Mouse (Mus musculus) kidney, postnatal 14 days (tissue): ENCODE data around the gene Drc1.
A peak's percentile ranks its signal among the peaks of the same experiment; 100 is the strongest.

ENCODE experiments used
- DNase-seq: peaks from one replicate; pipeline ENCODE4 v3.0.0; 2022; ENCODE audit warnings: mixed read lengths

Drc1 gene

DNA sequence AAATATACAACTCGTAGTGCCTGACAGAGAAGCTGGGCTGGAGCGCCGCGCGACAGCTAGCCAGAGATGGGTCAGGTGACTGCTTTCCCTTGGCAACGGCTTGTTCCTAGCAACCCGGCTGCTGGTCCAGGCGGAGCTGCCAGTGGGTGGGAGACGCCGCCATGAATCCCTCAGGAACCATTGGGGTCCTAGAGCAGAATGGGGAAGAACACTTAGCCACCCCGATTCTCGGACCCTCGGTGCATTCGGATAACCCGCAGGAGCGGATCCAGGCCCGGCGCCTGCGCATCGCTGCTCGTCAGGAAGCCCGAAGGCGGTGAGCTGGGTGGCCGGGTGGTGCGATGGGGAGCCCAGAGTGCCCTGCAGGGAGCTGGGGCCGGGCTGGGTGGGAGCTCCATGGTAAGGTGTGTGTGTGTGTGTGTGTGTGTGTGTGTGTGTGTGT, at the start of gene Drc1:
TSS of gene Drc1 (plus strand) at position 98 of the 442 bp plus-strand sequence.
- DNase-seq, result peak; percentile 15

DNA sequence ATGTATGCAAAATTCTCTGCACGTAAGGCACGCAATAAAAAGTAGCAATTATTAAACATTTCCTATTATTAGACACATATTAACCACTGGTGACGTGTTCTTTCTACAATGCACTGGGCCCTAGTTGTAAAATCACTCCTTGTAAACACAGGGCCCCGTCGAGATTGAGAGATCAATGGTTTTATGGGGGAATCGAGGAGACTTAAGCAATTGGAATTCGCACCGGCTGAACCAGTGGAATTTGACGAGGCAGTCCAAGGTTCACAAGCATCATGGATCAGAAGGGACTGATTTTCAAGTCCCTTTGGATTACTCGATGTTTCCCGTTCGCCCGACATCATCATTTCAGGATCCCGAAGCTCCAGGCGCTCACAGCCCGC, 49.3 kb upstream of the Drc1 start:
- DNase-seq, result no peak

DNA sequence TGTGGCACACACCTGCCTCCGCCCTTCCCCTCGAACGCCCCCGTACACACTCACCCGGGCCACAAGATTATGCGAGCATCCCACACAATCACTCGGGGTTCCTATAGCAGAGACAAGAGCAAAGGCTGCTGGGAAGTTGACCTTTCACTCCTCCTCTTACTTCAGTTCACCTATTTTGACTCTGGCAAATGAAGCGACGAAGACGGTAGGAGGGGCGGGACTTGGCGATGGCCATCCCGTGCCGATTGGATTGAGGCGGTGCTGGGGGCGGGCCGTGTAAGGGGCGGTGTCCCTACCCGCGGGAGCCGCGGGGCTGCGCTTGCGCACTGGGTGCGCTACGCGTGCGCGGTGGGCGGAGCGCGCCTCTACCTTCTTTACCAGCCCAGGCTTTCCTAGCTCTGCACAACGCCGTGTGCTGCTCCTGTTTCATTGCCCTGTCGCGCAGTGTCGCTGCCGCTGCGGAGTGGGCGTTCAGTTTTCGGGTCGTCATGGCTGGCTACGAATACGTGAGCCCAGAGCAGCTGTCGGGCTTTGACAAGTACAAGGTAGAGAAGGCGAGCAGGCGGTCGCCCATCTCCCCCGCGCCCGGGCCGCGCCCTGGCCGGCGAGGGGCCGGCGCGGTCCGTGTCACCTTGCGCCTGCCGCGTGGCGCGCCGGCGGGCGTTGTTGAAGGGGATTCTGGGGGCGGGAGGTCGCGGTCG, 48.8 kb upstream of the Drc1 start, which contains the start of gene Selenoi:
TSS of gene Selenoi (plus strand) at position 311 of the 701 bp plus-strand sequence.
- peak; percentile 99 for DNase-seq

DNA sequence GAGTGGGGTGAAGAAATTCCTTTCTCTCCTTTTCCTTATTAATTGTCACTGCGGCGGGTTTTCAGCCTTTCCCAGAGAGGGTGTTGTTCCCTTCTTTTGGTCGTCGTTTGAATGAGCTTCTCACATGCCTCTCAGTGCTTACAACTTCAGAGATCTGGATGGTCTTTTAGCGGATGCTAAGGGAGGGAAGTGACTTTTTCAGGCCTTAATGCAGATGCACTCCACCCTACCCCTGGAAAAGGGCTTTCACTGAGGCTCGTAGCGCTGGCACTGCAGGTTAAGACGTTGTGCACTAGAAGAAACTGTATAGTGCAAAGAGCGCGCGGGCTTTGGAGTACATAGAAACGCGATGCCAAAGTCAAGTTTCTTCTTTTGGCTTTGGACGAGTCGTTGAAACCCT, 48.1 kb upstream of the Drc1 start:
- peak; percentile 21 for DNase-seq

DNA sequence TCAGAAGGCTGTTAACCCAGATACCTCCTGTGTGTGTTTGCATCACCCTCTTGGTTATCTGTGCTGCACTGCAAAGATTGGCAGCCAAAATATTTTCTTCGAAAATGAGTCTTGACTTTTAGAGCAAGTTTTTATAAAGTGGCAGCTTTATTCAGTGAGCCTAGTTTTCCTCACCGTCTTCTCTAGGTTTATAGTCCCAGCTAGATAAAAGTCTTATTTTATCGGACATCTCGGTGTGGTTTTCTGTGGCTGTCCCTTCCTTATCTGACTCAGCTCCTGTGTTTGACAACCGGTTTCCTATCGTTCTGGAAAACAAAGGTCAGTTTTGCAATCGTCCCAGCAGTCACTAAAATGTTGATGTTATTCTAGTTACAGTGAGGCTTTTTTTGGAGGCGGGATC, 47.2 kb upstream of the Drc1 start:
- DNase-seq, result no peak

DNA sequence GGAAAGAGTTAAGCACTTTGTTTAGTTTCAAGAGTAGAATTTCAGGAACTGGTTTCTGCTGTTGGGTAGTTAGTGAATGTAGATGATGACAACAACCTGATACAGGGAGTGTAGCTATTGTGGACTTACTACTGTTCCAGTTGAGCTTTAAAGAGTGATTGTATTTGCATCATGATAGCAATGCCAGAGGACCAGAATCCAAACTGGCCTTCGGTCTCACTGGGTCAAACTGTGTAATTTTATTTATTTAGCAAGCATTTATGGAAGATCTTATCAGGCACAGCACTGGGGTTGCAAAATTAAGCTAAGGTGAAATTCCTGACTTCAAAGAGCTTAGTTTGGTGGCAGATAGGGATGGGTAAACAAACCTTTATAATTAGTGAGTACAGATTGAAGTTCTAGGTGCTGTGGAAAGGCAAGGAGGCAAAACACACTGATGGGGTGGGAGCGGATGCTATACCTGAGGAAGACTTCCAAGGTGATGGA, 45.5 kb upstream of the Drc1 start:
- no peak for DNase-seq

DNA sequence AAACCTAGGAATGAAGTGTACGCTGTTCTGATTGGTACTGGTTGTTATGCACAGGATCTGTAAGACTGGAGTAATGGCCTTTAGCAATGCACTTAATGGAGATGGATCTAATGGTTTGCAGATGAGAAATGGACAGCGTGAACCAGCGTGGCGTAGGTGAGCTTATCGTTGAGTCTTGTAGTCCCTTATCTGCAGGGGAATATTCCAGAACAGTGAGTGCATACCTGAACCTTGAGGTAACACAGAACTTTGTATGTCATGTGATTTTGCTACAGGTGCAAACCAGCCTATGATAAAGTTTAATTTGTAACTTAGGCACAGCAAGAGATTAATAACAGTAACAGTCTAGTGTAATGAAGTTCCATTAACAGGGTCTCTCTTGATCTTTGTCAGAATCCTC, 42.7 kb upstream of the Drc1 start:
- no peak for DNase-seq

DNA sequence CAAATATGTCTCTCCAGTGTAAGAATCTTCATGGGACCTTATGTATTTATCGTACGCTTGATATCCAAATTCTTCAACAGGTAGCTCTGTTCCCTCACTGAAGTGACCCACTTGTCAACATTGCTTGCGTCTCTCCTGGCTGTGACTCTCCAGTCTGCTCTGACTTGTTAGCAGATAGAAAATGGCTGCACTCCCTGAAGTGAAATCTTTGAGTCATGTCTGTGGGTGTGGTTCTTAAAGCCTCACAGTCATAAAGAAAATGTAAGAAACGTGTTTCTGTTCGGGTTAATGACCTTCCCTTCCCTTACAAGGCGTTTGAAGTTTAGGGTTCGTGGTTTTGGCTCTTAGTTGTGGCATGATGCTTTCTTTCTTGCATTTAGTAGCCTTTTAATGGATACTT, 40.6 kb upstream of the Drc1 start:
- no peak for DNase-seq

DNA sequence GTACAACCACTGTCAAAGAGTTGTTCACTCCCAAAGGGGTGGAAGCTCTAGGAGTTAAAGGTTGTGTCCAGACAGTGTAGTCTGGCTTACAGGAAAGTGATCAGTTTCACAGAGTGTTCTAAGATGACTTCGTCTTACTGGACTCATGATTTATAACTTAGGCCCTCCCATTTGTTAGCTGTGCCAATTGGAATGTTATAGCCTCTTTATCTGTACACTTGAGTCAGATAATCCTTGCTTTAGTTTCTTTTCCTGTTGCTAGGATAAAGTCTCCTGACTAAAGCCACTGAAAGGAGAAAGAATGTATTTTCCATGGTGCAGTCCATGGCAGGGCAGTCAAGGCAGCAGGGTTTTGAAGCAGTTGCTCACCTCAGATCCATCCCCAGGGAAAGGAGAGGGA, 38.8 kb upstream of the Drc1 start:
- DNase-seq, result no peak

DNA sequence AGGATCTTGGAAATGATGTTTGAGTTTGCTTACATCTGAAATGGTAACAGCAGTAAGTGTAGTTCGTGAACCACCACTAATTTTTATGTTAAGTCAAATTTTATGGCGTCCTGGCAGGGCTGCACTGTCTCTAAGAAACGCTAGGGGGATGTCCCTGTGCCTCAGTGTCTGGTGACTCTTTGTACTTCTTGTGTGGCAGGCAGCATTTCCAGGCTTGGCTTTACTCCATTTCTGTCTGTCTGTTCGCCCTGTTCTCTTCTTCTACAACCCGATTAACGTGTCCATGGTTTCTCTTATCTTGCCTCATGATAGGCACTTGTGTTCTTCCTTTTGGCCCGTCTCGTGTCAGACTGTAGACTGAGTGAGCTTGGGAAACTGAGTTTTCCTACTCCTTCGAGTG, 37.4 kb upstream of the Drc1 start:
- no peak for DNase-seq

DNA sequence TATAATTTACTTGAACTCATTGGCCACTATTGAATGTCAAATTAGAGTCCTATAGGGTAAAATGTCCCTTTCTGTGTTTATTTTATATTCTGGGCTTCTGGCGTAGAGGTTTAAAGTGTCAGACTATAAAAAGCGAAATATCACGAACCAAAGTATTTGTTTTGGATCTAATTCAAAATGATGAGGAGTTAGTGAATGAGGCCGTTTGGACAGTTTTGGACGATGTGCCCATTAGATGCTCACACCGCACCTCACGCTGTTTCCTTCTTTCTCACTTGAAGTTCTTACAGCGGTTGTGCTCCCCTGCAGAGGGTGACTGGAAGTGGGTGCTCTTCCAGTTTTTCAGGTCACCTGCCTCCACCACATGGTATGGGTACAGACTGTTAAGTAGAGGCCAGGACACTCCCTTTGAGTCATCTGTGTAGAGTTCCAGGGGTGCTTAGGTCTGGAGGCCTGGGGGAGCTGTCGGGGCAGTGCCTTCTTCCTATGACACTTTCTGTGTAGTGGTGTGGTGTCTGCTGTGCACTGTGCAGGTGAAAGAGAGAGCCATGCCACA, 35.2 kb upstream of the Drc1 start:
- no peak for DNase-seq

DNA sequence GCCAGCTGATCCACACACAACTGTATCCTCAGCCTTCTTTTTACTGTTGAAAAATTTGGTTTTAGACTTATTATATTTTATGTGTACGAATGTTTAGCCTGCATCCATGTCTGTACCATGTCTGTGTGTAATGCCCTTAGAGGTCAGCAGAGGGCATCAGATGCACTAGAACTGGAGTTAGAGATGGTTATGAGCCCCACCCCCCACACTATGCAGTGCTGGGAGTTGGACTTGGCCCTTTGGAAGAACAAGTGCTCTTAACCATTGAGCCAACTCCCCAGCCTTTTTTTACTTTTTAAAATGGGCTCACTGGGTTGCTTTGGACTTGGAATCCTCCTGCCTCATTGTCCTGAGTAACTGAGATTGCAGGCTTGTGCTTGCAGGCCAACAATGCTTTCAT, 33.5 kb upstream of the Drc1 start:
- no peak for DNase-seq

DNA sequence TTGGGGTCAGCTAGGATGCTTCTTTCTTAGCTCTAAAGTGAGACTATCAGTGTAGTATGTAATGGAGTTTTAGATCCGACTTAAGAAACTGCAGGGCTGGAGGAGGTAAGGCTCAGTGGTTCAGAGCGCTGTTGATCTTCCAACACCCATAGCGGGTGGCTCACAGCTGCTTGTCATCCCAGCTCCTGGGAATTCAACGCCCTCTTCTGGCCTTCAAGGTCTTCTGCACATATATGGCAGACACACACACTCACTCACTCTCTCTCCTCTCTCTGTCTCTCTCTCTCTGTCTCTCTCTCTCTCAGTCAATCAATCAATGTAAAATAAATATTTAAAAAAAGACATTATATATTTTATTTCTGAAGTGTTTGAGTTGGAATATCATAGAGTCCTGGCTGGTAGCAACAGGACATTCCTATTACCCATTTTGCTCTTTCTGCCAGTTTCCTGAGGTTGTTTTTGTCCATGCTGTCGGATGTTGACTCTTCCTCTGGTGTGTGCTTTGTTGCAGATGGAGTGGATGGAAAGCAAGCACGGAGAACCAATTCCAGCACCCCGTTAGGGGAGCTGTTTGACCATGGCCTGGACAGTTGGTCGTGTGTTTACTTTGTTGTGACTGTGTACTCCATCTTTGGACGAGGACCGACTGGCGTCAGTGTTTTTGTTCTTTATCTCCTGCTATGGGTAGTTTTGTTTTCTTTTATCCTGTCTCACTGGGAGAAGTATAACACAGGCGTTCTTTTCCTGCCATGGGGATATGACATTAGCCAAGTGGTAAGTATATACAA, 25.4 kb upstream of the Drc1 start:
- DNase-seq, result no peak

DNA sequence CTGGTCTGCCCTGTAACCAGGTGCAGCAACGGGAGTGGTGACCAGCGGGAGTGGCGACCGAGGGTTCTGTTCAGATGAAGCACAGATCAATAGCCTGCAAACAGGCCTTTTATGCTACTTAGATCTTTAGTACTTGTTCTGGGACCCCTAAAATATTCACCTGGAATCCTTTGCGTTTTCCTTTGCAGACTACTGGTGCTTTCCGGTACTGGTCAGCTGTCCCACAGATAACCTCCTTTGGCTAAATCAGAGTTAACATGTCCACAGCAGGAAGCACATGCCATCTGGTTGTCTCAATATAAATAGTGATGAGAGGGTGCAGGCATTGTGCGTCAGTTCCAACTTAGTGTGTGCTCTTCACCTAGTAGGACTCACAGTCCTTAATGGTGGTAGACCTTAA, 22.4 kb upstream of the Drc1 start:
- no peak for DNase-seq

DNA sequence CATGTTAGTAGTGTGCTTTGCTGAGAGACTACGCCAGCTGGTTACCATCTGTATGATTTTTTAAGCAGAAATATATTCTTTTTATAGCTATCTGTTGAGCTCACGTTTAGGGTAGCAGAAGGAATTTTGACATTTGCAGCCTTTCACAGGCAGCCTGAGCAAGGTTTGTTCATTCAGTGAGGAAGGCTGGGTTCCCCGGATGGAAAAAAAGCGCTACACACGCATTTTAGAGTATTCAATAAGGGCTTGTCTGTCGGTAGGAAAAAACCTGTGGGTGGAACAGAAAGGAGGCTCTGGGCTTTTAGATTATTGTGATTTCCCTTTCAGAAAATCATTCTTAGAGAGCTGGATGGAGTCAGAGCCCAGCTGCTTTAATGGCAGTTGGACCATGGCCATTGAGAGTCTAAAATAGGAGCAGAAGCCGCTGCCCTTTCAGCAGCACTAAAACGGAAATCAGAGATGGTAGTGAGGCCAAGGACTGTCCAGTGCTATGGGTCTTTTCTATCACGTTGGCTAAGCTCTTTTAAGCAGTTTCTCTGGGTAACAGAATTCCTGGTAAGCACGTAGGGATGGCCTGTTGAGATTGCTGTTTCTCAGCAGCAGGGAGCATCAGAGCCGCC, 10.5 kb upstream of the Drc1 start:
- peak; percentile 35 for DNase-seq

DNA sequence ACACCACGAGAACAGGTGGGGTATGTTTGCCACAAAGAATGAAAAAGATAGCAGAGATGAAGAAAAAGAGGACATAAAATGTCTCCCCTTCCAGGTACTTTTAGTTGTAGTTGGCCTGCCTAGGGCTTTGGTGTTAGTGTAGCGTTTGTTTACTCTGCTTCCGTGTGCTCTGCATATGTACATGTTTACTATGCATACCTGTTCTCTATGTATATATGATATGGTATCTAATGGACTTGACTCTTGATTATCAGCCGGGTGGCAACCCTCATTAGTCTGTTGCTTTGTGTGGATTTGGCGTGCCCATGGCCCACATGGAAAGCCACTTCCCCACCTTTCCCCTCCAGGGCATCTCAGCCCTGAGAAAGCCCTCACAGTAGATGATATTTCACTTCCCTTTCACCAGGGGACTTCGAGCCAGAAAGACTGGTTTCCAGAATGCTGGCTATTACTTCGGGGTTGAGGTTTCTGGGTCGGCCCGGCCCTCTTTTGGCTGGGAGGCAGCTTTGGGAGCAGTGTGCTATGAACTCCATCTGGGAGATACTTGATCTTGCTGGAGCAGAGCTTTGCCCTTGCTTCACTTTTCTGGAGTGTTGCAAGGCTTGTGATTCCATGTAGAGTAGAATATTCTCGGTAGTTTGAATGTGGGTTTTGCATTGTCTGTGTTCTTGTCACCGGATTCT, 9.4 kb upstream of the Drc1 start:
- peak; percentile 33 for DNase-seq

DNA sequence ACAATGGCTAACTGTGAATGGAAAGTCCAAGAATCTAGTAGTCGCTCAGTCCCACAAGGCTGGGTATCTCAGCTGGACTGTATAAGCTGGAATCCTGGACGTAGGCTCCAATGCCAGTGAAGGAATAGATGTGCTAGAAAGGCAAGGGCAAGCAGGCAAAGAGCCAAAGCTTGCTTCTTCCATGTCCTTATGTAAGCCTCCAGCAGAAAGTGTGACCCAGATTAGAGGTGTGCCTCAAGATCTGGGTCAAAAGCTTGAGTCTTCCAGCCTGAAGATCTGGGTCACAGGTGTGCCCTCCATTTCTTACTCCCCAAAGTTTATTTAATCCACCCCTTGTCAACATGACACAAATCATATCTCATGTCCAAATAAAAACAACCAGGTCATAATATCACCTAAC, 4.8 kb upstream of the Drc1 start:
- DNase-seq, result no peak

DNA sequence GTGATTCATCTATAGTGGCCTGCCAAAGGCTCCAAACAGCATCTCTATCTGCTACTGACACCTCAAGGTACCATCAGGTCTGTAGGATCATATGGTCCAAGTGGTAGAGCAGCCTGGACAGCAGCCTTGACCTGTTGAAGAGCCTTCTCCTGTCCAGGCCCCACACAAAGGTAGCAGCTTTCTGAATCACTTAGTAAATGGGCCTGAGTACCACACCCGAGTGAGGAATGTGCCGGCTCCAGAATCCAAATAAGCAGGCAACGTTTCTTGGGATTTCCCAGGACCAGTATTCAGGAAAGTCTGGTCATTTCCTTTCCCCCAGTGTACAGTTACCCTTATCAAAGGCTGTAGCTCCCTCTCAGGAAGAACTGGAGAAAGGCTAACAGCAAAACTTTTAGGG, 2.2 kb upstream of the Drc1 start:
- DNase-seq, result no peak

DNA sequence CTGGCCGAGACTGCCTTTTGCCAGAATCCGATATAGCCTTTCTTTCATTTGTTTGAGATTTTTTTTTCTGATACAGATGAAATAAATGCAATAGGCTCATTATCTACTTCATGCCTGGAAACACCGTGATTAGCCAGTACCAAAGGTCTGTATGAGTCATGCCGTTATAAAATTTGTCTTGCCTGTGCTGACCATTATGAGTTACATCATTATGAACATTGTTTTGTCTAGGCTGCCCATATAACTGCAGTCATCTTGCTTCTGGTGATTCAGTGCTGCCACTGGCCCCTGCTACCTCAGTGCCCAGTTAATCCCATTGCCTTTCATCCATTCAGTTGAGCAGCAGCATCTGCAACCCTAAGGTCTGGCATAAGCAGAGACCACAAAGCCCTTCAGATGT, 1.7 kb upstream of the Drc1 start:
- DNase-seq, result no peak

DNA sequence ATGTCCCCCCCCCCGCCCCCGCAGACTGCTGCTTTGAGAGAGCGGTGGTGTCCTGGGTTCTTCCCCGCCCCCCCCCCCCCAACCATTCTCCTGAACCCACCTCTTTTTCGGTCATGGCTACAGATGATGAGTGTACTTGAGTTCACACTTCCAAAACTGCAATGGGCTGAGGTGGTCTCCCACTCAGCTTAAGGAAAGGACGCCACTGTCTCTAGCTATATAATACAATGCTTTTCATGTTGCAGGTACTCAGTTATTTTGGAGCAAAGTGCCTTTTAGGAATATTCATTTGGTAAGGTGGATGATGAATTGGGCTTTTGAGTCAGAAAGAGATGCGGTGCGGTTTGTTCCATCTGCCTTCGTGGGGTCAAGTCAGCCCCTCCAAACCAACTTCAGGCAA, 324 bp upstream of the Drc1 start:
- no peak for DNase-seq

DNA sequence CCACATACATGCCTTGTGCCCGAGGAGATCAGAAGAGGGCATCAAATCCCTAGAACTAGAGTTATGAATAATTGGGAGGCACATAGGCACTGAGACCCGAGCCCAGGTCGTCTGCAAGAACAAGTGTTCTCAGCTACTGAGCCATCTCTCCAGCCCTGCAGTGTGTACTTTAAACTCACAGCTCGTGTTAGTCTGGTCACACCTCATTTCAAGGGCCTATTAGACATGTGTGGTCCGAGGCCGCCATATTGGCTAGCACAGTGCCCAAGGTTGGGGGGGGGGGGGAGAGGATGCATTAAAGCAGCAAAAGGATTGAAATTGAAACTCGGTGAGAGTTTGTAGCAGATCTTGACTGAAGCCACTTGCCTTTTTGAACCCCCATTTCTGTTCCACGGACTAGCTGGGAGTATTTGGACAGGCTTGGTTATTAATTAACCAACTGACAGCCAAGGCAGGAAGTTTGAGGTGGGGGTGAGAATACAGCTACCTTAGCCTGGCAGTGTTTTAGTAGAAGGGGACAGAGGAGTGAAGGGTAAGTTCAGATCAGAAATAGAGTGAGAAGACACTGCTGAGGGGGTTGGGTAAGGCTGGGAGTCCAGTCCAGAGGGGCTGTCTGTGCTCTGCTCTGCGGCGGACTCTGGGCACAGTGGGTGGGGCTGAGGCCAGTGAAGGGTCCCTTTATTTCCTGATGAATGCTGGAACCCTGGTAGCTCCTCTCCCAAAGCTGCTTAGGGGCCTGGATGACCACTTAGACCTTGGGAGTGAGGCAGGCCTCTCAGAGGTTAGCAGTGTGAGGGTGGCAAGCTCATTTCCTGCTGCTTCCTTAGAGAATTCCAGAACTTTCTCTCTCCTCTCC, 5.0 kb downstream of the Drc1 start:
- no peak for DNase-seq
